In the genomic region with DNA sequence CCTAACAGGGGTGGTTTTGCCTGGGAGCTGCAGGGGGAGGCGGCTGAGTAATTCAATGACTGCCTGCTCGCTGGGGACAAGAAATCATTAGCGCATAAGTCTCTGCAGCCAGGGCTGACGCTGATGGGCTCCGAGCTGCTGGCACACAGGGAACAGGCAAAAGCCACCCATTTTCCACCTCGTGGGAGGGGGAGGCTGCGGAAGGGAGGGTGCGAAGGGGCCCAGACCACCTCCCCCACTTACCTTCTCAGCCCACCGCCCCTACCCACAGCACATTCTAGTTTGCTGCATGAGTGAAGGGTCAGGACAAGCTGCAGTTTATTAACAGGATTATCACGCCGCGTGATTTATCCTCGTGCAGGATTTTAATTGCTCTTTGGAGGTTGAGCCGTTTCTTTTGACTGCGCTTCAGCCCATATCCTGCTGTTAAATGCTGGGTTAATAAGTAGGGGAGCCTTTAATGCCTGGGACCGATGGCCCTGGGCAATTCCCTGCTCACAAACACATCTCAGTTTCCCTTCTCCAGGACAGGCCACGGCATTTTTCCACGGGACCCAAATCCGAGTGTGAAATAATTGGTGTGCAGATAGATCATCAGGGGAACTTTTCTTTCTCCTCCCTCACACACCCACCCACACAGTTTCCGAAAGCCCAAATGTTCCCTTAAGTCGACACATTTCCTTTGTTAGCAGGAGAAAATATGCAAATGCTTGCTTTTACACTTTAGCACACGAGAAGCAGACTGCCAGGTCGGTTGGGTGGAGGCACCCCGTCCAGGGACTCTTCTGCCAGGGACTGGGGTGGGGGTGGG, we compare ENCODE assay signal across 12 mouse cellular contexts.
DNase-seq lines count a peak whose midpoint lies in the region; ATAC-seq lines count a peak whose summit lies in the region.
"Had no signal": no experiment of that assay in that cellular context is flagged by ENCODE, and none has a peak within 500 bp of the region (broad histone marks: within the 10 kb centered on the region; RNA-seq: fewer than 3 reads in every experiment).

No protein-coding gene starts in this region.

- H3K4me2 ChIP-seq in embryonic facial prominence, embryonic 12.5 days (replicated peaks) = no peak overlapping the region
- H3K4me2 ChIP-seq in hindbrain, embryonic 16.5 days (ENCODE audit: low read length) = 0 out of 2 replicates have a peak overlapping the region, but pooled peaks have one; percentile 0
- H3K4me2 ChIP-seq in limb, embryonic 13.5 days (replicated peaks) = 0 out of 2 replicates have a peak overlapping the region, but pooled peaks have one; percentile 14

- H3K36me3 ChIP-seq in embryonic facial prominence, embryonic 12.5 days = peaks cover 13% of the 10 kb centered on the region
- H3K36me3 ChIP-seq in hindbrain, embryonic 16.5 days (ENCODE audit: control insufficient read depth, insufficient read depth, low read length) = 0 out of 2 replicates have a peak, but pooled peaks cover 4% of the 10 kb centered on the region
- peaks cover 16% of the 10 kb centered on the region for H3K36me3 ChIP-seq in limb, embryonic 13.5 days

- H3K4me1 ChIP-seq in embryonic facial prominence, embryonic 12.5 days = peaks cover 45% of the 10 kb centered on the region
- H3K4me1 ChIP-seq in hindbrain, embryonic 16.5 days (ENCODE audit: control insufficient read depth, insufficient read depth, low read depth, low read length) = peaks cover 26% of the 10 kb centered on the region
- peaks cover 60% of the 10 kb centered on the region for H3K4me1 ChIP-seq in limb, embryonic 13.5 days

- H3K4me3 ChIP-seq in embryonic facial prominence, embryonic 12.5 days = no peak overlapping the region
- H3K4me3 ChIP-seq in hindbrain, embryonic 16.5 days (ENCODE audit: low read length) = no peak overlapping the region
- no peak overlapping the region for H3K4me3 ChIP-seq in limb, embryonic 13.5 days
- H3K4me3 ChIP-seq: left cerebral cortex, adult 2 months had no signal

- peak; percentile 61 for DNase-seq in MN1 (ENCODE audit: low spot score)
- DNase-seq in adrenal gland, postnatal 10 days = no peak
- DNase-seq in ovary, postnatal 36 days (ENCODE audit: low spot score) = no peak
- DNase-seq in thymus, postnatal 36 days = no peak
- DNase-seq: cerebellum, adult 8-10 months; liver, postnatal 0 days; thymus, postnatal 4 days had no signal

- 0 out of 2 replicates have a peak overlapping the region, but pooled peaks have one; percentile 10 for H3K9ac ChIP-seq in embryonic facial prominence, embryonic 12.5 days
- no peak overlapping the region for H3K9ac ChIP-seq in hindbrain, embryonic 16.5 days (ENCODE audit: low read depth, low read length)
- no peak overlapping the region for H3K9ac ChIP-seq in limb, embryonic 13.5 days
- H3K9ac ChIP-seq: liver, postnatal 0 days had no signal

- peaks cover 55% of the 10 kb centered on the region for H3K27me3 ChIP-seq in embryonic facial prominence, embryonic 12.5 days
- H3K27me3 ChIP-seq in hindbrain, embryonic 16.5 days (replicated peaks; ENCODE audit: control insufficient read depth, insufficient read depth, low read length) = no peaks in the 10 kb centered on the region; the same call in none of the 2 replicates
- H3K27me3 ChIP-seq in limb, embryonic 13.5 days = peaks cover 65% of the 10 kb centered on the region

- H3K9me3 ChIP-seq in embryonic facial prominence, embryonic 12.5 days = no peaks in the 10 kb centered on the region
- H3K9me3 ChIP-seq in hindbrain, embryonic 16.5 days (ENCODE audit: control insufficient read depth, low read length) = no peaks in the 10 kb centered on the region
- no peaks in the 10 kb centered on the region for H3K9me3 ChIP-seq in limb, embryonic 13.5 days
- H3K9me3 ChIP-seq: G1E had no signal

- ATAC-seq in embryonic facial prominence, embryonic 12.5 days (ENCODE audit: insufficient number of reproducible peaks, insufficient read depth, low FRiP score, low TSS enrichment) = no peak
- peak; percentile 37 for ATAC-seq in hindbrain, embryonic 16.5 days
- ATAC-seq in limb, embryonic 13.5 days (ENCODE audit: low FRiP score, low read depth) = no peak
- ATAC-seq: liver, postnatal 0 days had no signal

- H3K27ac ChIP-seq in embryonic facial prominence, embryonic 12.5 days = no peak overlapping the region
- H3K27ac ChIP-seq in hindbrain, embryonic 16.5 days (ENCODE audit: low read depth, low read length) = no peak overlapping the region
- H3K27ac ChIP-seq in limb, embryonic 13.5 days = no peak overlapping the region
- H3K27ac ChIP-seq: left cerebral cortex, adult 2 months had no signal

- whole genome bisulfite sequencing in embryonic facial prominence, embryonic 12.5 days = 12% methylated on average over 24 of the region's 24 CpGs
- 20% methylated on average over 24 of the region's 24 CpGs for WGBS in hindbrain, embryonic 16.5 days
- WGBS in limb, embryonic 13.5 days = 11% methylated on average over 24 of the region's 24 CpGs
